Mouse (Mus musculus): ENCODE measurements at regions not wholly inside any gene's neighbourhood (a gene's known extent, or its start where the extent isn't known, plus 50 kb on each side); places are given as distances from the start of the nearest gene placed in this dataset.

GRCm38 (mm10) chr3:133645604-133646003 lies 100.7 kb upstream of the Tet2 start:
- no peaks in the 10 kb centered on the region for H3K27me3 ChIP-seq (ENCODE audit: control insufficient read depth, insufficient read depth, low read length)
- no peaks in the 10 kb centered on the region for H3K36me3 ChIP-seq (ENCODE audit: control insufficient read depth, insufficient read depth, low read length)
- H3K9ac ChIP-seq (ENCODE audit: low read length): no peak overlapping the region
- 100% methylated on average over 1 of the region's 1 CpGs for WGBS
- H3K4me3 ChIP-seq (ENCODE audit: control insufficient read depth in 1 of 2, insufficient read depth in 1 of 2, low read depth in 1 of 2, low read length in 2 of 2): no peak overlapping the region
- no peak overlapping the region for H3K4me2 ChIP-seq (ENCODE audit: low read length)
- no peak overlapping the region for H3K27ac ChIP-seq (replicated peaks in 1 of 2; ENCODE audit: control insufficient read depth in 1 of 2, insufficient read depth in 1 of 2, low read depth in 2 of 2, low read length in 2 of 2)
- no peaks in the 10 kb centered on the region for H3K9me3 ChIP-seq (ENCODE audit: control insufficient read depth, low read length)
- no peak for ATAC-seq (ENCODE audit: insufficient number of reproducible peaks, insufficient read depth, low FRiP score, low read depth)
- H3K4me1 ChIP-seq (ENCODE audit: control insufficient read depth in 2 of 2, insufficient read depth in 2 of 2, low read length in 2 of 2): no peaks in the 10 kb centered on the region

GRCm38 (mm10) chr3:133646449-133647059 lies 101.6 kb upstream of the Tet2 start:
- Histone ChIP-seq H3K9me3 (ENCODE audit: control insufficient read depth, low read length) (no peaks in the 10 kb centered on the region), H3K4me3 (ENCODE audit: control insufficient read depth in 1 of 2, insufficient read depth in 1 of 2, low read depth in 1 of 2, low read length in 2 of 2) (no peak overlapping the region), H3K27ac (replicated peaks in 1 of 2; ENCODE audit: control insufficient read depth in 1 of 2, insufficient read depth in 1 of 2, low read depth in 2 of 2, low read length in 2 of 2) (no peak overlapping the region), H3K27me3 (ENCODE audit: control insufficient read depth, insufficient read depth, low read length) (no peaks in the 10 kb centered on the region), H3K4me1 (ENCODE audit: control insufficient read depth in 2 of 2, insufficient read depth in 2 of 2, low read length in 2 of 2) (no peaks in the 10 kb centered on the region), H3K9ac (ENCODE audit: low read length) (no peak overlapping the region), H3K36me3 (ENCODE audit: control insufficient read depth, insufficient read depth, low read length) (no peaks in the 10 kb centered on the region), H3K4me2 (ENCODE audit: low read length) (no peak overlapping the region)
- ATAC-seq (ENCODE audit: insufficient number of reproducible peaks, insufficient read depth, low FRiP score, low read depth): no peak
- WGBS: 70% methylated on average over 7 of the region's 7 CpGs

GRCm38 (mm10) chr3:133650025-133650424 lies 105.1 kb upstream of the Tet2 start:
- H3K4me1 ChIP-seq (ENCODE audit: control insufficient read depth in 2 of 2, insufficient read depth in 2 of 2, low read length in 2 of 2): no peaks in the 10 kb centered on the region
- no peaks in the 10 kb centered on the region for H3K27me3 ChIP-seq (ENCODE audit: control insufficient read depth, insufficient read depth, low read length)
- H3K9ac ChIP-seq (ENCODE audit: low read length): no peak overlapping the region
- no peak for ATAC-seq (ENCODE audit: insufficient number of reproducible peaks, insufficient read depth, low FRiP score, low read depth)
- H3K4me3 ChIP-seq (ENCODE audit: control insufficient read depth in 1 of 2, insufficient read depth in 1 of 2, low read depth in 1 of 2, low read length in 2 of 2): no peak overlapping the region
- H3K4me2 ChIP-seq (ENCODE audit: low read length): no peak overlapping the region
- H3K27ac ChIP-seq (replicated peaks in 1 of 2; ENCODE audit: control insufficient read depth in 1 of 2, insufficient read depth in 1 of 2, low read depth in 2 of 2, low read length in 2 of 2): no peak overlapping the region
- no peaks in the 10 kb centered on the region for H3K9me3 ChIP-seq (ENCODE audit: control insufficient read depth, low read length)
- no peaks in the 10 kb centered on the region for H3K36me3 ChIP-seq (ENCODE audit: control insufficient read depth, insufficient read depth, low read length)

GRCm38 (mm10) chr3:133651996-133652395 lies 107.1 kb upstream of the Tet2 start:
- Histone ChIP-seq H3K4me1 (ENCODE audit: control insufficient read depth in 2 of 2, insufficient read depth in 2 of 2, low read length in 2 of 2) (no peaks in the 10 kb centered on the region), H3K4me2 (ENCODE audit: low read length) (no peak overlapping the region), H3K27me3 (ENCODE audit: control insufficient read depth, insufficient read depth, low read length) (no peaks in the 10 kb centered on the region), H3K36me3 (ENCODE audit: control insufficient read depth, insufficient read depth, low read length) (no peaks in the 10 kb centered on the region), H3K9me3 (ENCODE audit: control insufficient read depth, low read length) (no peaks in the 10 kb centered on the region), H3K27ac (replicated peaks in 1 of 2; ENCODE audit: control insufficient read depth in 1 of 2, insufficient read depth in 1 of 2, low read depth in 2 of 2, low read length in 2 of 2) (no peak overlapping the region), H3K9ac (ENCODE audit: low read length) (no peak overlapping the region), H3K4me3 (ENCODE audit: control insufficient read depth in 1 of 2, insufficient read depth in 1 of 2, low read depth in 1 of 2, low read length in 2 of 2) (no peak overlapping the region)
- ATAC-seq (ENCODE audit: insufficient number of reproducible peaks, insufficient read depth, low FRiP score, low read depth): no peak
- 75% methylated on average over 4 of the region's 4 CpGs for WGBS

- H3K4me1 ChIP-seq (ENCODE audit: control insufficient read depth in 2 of 2, insufficient read depth in 2 of 2, low read length in 2 of 2): no peaks in the 10 kb centered on the region
- H3K36me3 ChIP-seq (ENCODE audit: control insufficient read depth, insufficient read depth, low read length): no peaks in the 10 kb centered on the region
- 76% methylated on average over 8 of the region's 8 CpGs for WGBS
- H3K27me3 ChIP-seq (ENCODE audit: control insufficient read depth, insufficient read depth, low read length): no peaks in the 10 kb centered on the region
- H3K27ac ChIP-seq (replicated peaks in 1 of 2; ENCODE audit: control insufficient read depth in 1 of 2, insufficient read depth in 1 of 2, low read depth in 2 of 2, low read length in 2 of 2): no peak overlapping the region
- no peak overlapping the region for H3K4me2 ChIP-seq (ENCODE audit: low read length)
- no peaks in the 10 kb centered on the region for H3K9me3 ChIP-seq (ENCODE audit: control insufficient read depth, low read length)
- no peak overlapping the region for H3K4me3 ChIP-seq (ENCODE audit: control insufficient read depth in 1 of 2, insufficient read depth in 1 of 2, low read depth in 1 of 2, low read length in 2 of 2)
- ATAC-seq (ENCODE audit: insufficient number of reproducible peaks, insufficient read depth, low FRiP score, low read depth): no peak
- no peak overlapping the region for H3K9ac ChIP-seq (ENCODE audit: low read length)
Measured at GRCm38 (mm10) chr3:133659759-133660158, 114.8 kb upstream of the Tet2 start.

GRCm38 (mm10) chr3:133661303-133661702 lies 116.4 kb upstream of the Tet2 start:
- no peak overlapping the region for H3K4me3 ChIP-seq (ENCODE audit: control insufficient read depth in 1 of 2, insufficient read depth in 1 of 2, low read depth in 1 of 2, low read length in 2 of 2)
- H3K36me3 ChIP-seq (ENCODE audit: control insufficient read depth, insufficient read depth, low read length): no peaks in the 10 kb centered on the region
- no peaks in the 10 kb centered on the region for H3K4me1 ChIP-seq (ENCODE audit: control insufficient read depth in 2 of 2, insufficient read depth in 2 of 2, low read length in 2 of 2)
- H3K27me3 ChIP-seq (ENCODE audit: control insufficient read depth, insufficient read depth, low read length): no peaks in the 10 kb centered on the region
- no peak for ATAC-seq (ENCODE audit: insufficient number of reproducible peaks, insufficient read depth, low FRiP score, low read depth)
- H3K27ac ChIP-seq (replicated peaks in 1 of 2; ENCODE audit: control insufficient read depth in 1 of 2, insufficient read depth in 1 of 2, low read depth in 2 of 2, low read length in 2 of 2): no peak overlapping the region
- 66% methylated on average over 3 of the region's 3 CpGs for WGBS
- no peak overlapping the region for H3K9ac ChIP-seq (ENCODE audit: low read length)
- no peaks in the 10 kb centered on the region for H3K9me3 ChIP-seq (ENCODE audit: control insufficient read depth, low read length)
- H3K4me2 ChIP-seq (ENCODE audit: low read length): no peak overlapping the region

- WGBS: 65% methylated on average over 3 of the region's 3 CpGs
- Histone ChIP-seq H3K27ac (replicated peaks in 1 of 2; ENCODE audit: control insufficient read depth in 1 of 2, insufficient read depth in 1 of 2, low read depth in 2 of 2, low read length in 2 of 2) (no peak overlapping the region), H3K9me3 (ENCODE audit: control insufficient read depth, low read length) (no peaks in the 10 kb centered on the region), H3K4me3 (ENCODE audit: control insufficient read depth in 1 of 2, insufficient read depth in 1 of 2, low read depth in 1 of 2, low read length in 2 of 2) (no peak overlapping the region), H3K36me3 (ENCODE audit: control insufficient read depth, insufficient read depth, low read length) (no peaks in the 10 kb centered on the region), H3K9ac (ENCODE audit: low read length) (no peak overlapping the region), H3K4me1 (ENCODE audit: control insufficient read depth in 2 of 2, insufficient read depth in 2 of 2, low read length in 2 of 2) (no peaks in the 10 kb centered on the region), H3K4me2 (ENCODE audit: low read length) (no peak overlapping the region), H3K27me3 (ENCODE audit: control insufficient read depth, insufficient read depth, low read length) (no peaks in the 10 kb centered on the region)
- no peak for ATAC-seq (ENCODE audit: insufficient number of reproducible peaks, insufficient read depth, low FRiP score, low read depth)
Measured at GRCm38 (mm10) chr3:133664914-133665313, 120.0 kb upstream of the Tet2 start.
